Mouse (Mus musculus): ENCODE data around the gene Mycbp2. TPM values are rescaled to one million over a fixed set of nuclear protein-coding genes. Genes with fewer than 3 reads are reported as not detected.
A peak's percentile ranks its signal among the peaks of the same experiment; 100 is the strongest.

The Mycbp2 gene
- 46.1 and 50.7 TPM in 2 replicates for polyA plus RNA-seq (2011; ENCODE audit: insufficient read length, low read depth, missing spikeins)

DNA sequence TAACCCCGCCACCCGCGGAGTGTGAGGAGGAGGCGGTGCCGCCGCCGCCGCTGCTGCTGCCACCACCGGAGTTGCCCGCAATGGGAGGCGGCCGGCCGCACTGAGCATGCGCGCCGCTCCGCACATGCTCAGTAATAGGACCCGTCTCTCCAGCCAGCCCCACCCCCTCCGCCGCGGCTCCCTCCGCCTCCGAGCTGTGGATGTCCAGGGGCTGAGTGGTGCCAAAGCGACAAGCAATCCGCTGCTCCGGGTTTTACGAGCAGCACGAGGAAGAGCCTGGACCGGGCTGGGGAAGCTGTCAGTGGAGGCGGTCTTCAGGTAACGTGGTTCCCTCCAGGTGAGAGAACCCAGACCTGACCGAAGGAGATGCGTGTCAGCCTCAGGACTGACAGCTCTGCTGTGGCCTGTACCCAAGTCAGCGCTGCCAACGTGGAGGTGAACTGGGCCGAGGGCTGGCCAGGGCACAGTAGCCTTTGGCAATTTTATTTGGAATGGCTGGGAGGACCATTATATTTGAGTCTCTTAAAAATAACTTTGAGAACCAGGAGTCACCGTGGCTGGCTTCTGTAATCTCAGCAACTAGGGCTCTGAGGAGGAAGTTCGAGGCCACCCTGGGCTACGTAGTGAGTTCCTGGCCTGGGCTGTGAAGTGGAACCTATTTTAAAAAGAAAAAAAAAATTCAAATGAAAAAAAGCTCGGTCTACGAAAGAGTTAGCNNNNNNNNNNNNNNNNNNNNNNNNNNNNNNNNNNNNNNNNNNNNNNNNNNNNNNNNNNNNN is at the start of gene Mycbp2:
Mycbp2 (minus strand) TSS at position 86 of the 777 bp plus-strand sequence.
- Histone ChIP-seq H3K4me1 (ENCODE audit: control insufficient read depth, insufficient read depth, low read length) (no peaks in the 10 kb centered on the region), H3K4me3 (ENCODE audit: insufficient read depth, low read length) (peak within 1 kb of the TSS; percentile 74), H3K27ac (ENCODE audit: insufficient read depth, low read length) (peak within 1 kb of the TSS; percentile 48; the same call in 1 of the 2 replicates)
- TF ChIP-seq POLR2A (IDR thresholded peaks at IDR 0.05; ENCODE audit: low read depth, low read length), result peak; percentile 76
- TF ChIP-seq CTCF (IDR thresholded peaks at IDR 0.05; ENCODE audit: borderline replicate concordance, insufficient read depth, low read length), result no peak

DNA sequence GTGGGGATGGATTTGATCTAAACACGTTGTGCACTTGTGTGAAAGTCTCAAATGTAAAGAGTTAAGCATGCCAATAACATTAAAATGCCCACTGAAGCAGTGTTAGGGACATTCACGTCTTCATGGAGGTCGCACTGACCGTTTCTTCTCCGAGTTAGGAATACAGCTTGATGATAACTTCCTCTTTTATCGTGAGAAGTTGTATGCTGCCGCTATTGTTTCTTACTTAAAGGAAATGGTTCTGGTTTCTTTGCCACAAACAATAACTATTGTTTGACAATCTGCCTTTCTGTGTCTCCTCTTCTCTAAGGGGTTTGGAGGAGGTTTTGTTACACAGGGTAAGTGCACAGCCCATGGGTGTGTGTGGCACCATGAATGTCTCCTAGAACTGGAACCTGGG is 45.8 kb upstream of the Mycbp2 start:
- no peaks in the 10 kb centered on the region for H3K4me1 ChIP-seq (ENCODE audit: control insufficient read depth, insufficient read depth, low read length)
- H3K4me3 ChIP-seq (ENCODE audit: insufficient read depth, low read length), result no peak overlapping the region
- H3K27ac ChIP-seq (ENCODE audit: insufficient read depth, low read length), result no peak overlapping the region
- no peak for TF ChIP-seq POLR2A (IDR thresholded peaks at IDR 0.05; ENCODE audit: low read depth, low read length)
- TF ChIP-seq CTCF (IDR thresholded peaks at IDR 0.05; ENCODE audit: borderline replicate concordance, insufficient read depth, low read length), result no peak

DNA sequence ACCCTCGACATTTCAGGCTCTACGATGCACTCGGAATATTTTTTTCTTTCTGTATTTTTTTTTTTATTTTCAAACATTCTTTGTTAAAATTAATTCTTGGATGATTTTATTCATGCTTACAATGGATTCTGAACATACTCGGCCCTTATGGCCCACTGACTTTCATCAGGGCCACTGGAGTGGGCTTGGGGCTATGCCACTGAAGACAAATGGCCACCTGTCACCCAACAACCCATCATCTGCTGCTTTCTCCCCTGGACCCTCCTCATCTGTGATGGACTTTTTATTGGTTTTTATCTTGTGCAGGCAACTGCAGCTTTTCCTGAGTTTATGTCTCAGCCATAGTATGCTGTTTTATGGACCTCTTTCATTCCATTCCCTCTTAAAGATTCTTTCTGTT is 40.8 kb upstream of the Mycbp2 start:
- Histone ChIP-seq H3K4me3 (ENCODE audit: insufficient read depth, low read length) (no peak overlapping the region), H3K4me1 (ENCODE audit: control insufficient read depth, insufficient read depth, low read length) (no peaks in the 10 kb centered on the region), H3K27ac (ENCODE audit: insufficient read depth, low read length) (no peak overlapping the region)
- no peak for TF ChIP-seq CTCF (IDR thresholded peaks at IDR 0.05; ENCODE audit: borderline replicate concordance, insufficient read depth, low read length)
- TF ChIP-seq POLR2A (IDR thresholded peaks at IDR 0.05; ENCODE audit: low read depth, low read length), result no peak

DNA sequence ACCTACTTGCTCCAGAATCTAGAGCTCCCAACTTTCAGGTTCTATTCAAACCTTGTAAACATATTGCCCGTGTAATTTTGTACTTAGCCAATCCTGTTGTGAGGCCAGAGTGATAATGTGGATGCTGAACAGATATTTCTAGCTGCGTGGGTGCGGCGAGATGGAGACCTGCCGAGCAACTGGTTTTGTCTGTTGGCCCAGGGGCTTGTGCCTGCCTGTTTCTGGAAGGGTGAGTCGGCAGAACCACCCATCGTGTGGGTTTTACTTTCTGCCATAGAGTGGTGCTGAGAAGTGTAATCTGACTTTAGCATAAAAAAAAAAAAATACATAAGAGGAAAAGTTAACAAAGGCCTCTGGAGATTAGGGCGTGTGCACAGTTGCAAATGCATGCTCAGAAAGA is 40.3 kb upstream of the Mycbp2 start:
- H3K4me3 ChIP-seq (ENCODE audit: insufficient read depth, low read length), result no peak overlapping the region
- H3K27ac ChIP-seq (ENCODE audit: insufficient read depth, low read length), result no peak overlapping the region
- TF ChIP-seq CTCF (IDR thresholded peaks at IDR 0.05; ENCODE audit: borderline replicate concordance, insufficient read depth, low read length) (no peak), POLR2A (IDR thresholded peaks at IDR 0.05; ENCODE audit: low read depth, low read length) (no peak)
- H3K4me1 ChIP-seq (ENCODE audit: control insufficient read depth, insufficient read depth, low read length), result no peaks in the 10 kb centered on the region

DNA sequence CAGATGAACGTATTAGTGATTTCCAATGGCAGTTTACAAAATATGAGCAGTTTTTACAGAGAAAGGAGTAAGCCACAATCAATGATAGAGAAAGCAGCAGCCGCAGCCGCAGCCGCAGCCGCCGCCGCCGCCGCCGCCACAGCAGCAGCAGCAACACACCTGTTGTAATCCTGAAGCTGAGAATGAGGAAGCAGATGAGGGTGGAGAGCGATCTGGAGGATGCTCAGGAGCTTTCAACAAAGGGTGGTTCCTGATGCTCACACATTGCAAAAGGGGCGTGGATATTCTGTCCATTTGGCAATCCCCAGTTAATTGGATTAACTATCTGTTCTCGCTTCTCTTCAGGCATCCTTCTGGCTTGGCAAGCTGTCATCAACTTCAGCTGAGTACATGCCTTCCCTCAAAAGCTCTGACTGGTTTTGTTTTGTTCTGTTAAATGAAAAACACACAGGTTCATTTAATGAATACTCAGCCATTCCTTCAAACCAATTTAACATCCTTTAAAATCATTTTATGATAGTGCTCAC is 38.5 kb upstream of the Mycbp2 start:
- Histone ChIP-seq H3K4me1 (ENCODE audit: control insufficient read depth, insufficient read depth, low read length) (no peaks in the 10 kb centered on the region), H3K27ac (ENCODE audit: insufficient read depth, low read length) (no peak overlapping the region), H3K4me3 (ENCODE audit: insufficient read depth, low read length) (no peak overlapping the region)
- TF ChIP-seq POLR2A (IDR thresholded peaks at IDR 0.05; ENCODE audit: low read depth, low read length) (no peak), CTCF (IDR thresholded peaks at IDR 0.05; ENCODE audit: borderline replicate concordance, insufficient read depth, low read length) (no peak)

DNA sequence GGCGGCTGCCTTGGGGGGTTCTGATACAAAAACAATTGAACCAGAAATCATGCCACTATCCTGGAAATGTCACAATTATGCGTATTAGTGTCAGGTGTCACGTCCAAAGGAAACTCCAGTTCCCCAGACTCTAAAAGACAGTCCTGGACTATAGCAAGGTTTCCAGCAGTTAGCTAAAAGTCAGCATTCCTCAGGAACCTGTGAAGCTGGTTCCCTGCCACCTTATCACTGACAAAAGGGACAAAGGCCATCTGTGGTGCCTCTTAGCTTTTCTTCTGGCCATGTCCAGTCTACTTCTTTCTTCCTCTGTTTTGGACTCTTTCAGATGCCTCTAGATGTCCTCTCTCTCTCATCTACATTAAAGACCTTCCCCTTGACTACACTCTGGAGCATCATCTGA is 32.1 kb upstream of the Mycbp2 start:
- no peak overlapping the region for H3K27ac ChIP-seq (ENCODE audit: insufficient read depth, low read length)
- no peaks in the 10 kb centered on the region for H3K4me1 ChIP-seq (ENCODE audit: control insufficient read depth, insufficient read depth, low read length)
- H3K4me3 ChIP-seq (ENCODE audit: insufficient read depth, low read length), result no peak overlapping the region
- TF ChIP-seq POLR2A (IDR thresholded peaks at IDR 0.05; ENCODE audit: low read depth, low read length) (no peak), CTCF (IDR thresholded peaks at IDR 0.05; ENCODE audit: borderline replicate concordance, insufficient read depth, low read length) (no peak)

DNA sequence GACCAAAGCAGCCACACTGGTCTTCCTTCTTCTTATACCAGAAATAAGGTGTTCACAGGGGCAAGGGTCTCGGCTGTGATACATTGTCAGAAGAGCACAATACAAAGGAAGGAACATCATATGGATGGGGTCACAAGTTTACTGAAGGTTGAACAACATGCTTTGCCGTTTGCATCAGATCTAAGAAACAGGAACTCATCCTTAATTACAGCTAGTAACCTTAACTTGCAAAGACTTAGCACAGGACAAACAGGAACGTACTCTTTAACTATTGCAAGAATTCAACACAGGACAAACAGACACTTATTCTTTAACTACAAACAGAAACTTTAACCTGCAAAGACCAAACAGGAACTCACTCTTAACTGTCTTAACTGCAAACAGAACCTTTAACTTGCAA is 30.2 kb upstream of the Mycbp2 start:
- TF ChIP-seq CTCF (IDR thresholded peaks at IDR 0.05; ENCODE audit: borderline replicate concordance, insufficient read depth, low read length) (no peak), POLR2A (IDR thresholded peaks at IDR 0.05; ENCODE audit: low read depth, low read length) (no peak)
- no peak overlapping the region for H3K27ac ChIP-seq (ENCODE audit: insufficient read depth, low read length)
- H3K4me1 ChIP-seq (ENCODE audit: control insufficient read depth, insufficient read depth, low read length), result no peaks in the 10 kb centered on the region
- H3K4me3 ChIP-seq (ENCODE audit: insufficient read depth, low read length), result no peak overlapping the region

DNA sequence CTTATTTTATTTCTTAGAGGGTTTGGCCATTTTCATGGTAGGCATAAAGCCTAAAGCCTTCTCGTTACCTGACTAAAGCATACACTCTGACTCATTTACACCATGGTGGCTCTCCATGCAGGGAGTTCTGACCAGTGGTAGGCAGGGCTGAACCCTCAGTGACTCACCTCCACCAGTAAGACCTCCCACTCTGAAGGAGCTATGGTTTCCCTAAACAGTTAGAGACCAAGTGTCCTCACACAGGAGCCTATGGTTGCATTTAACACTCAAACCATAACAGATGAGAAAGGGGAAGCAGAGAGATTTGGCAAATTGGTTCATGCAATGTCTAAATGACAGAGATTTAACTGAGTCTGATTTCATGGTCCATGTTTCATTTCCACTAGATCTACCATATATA is 28.9 kb upstream of the Mycbp2 start:
- no peak for TF ChIP-seq POLR2A (IDR thresholded peaks at IDR 0.05; ENCODE audit: low read depth, low read length)
- TF ChIP-seq CTCF (IDR thresholded peaks at IDR 0.05; ENCODE audit: borderline replicate concordance, insufficient read depth, low read length), result no peak
- H3K4me1 ChIP-seq (ENCODE audit: control insufficient read depth, insufficient read depth, low read length), result no peaks in the 10 kb centered on the region
- H3K4me3 ChIP-seq (ENCODE audit: insufficient read depth, low read length), result no peak overlapping the region
- no peak overlapping the region for H3K27ac ChIP-seq (ENCODE audit: insufficient read depth, low read length)

DNA sequence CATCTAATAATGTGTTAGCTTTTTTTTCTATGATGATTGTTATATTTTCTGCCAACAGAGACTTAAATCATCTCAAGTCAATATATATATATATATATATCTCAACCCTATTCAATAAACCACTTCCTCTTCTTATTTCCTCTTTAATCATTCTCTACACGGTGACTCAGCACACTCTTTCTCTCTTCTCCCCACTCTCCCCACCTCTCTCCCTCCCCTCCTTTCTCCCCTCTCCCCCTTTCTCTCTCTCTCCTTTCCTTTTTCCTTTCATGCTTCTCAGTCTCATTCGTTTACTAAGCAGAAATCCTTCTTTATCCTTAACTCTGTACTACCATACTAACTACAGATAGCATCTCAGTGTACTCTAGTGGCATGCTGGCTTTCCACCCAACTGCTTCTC is 16.6 kb upstream of the Mycbp2 start:
- H3K4me1 ChIP-seq (ENCODE audit: control insufficient read depth, insufficient read depth, low read length), result no peaks in the 10 kb centered on the region
- no peak overlapping the region for H3K4me3 ChIP-seq (ENCODE audit: insufficient read depth, low read length)
- TF ChIP-seq CTCF (IDR thresholded peaks at IDR 0.05; ENCODE audit: borderline replicate concordance, insufficient read depth, low read length), result no peak
- H3K27ac ChIP-seq (ENCODE audit: insufficient read depth, low read length), result no peak overlapping the region

DNA sequence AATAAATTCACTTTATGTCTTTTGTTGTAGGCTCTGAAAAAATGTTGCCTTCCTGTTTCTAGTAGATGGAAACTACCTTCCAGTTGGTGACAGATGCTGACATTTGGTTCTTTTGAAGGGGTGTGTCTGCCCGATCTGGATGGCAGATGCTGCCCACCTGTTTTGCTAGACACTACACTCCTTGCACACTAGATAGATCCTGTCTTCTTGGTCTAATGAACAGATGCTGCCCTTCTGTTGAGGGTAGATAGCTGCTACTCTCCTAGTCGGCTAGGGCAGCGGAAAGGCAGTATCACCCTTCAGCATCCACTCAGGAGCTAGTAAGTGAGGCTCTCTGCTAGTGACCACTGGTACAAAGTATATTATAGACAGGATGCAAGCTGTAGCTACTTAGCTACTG is 9.5 kb upstream of the Mycbp2 start:
- TF ChIP-seq POLR2A (IDR thresholded peaks at IDR 0.05; ENCODE audit: low read depth, low read length), result no peak
- TF ChIP-seq CTCF (IDR thresholded peaks at IDR 0.05; ENCODE audit: borderline replicate concordance, insufficient read depth, low read length), result no peak
- Histone ChIP-seq H3K4me3 (ENCODE audit: insufficient read depth, low read length) (no peak overlapping the region), H3K4me1 (ENCODE audit: control insufficient read depth, insufficient read depth, low read length) (no peaks in the 10 kb centered on the region; the same call in 1 of the 2 replicates), H3K27ac (ENCODE audit: insufficient read depth, low read length) (no peak overlapping the region)
